Mouse (Mus musculus) liver, adult 2 months (tissue): Measurements from ENCODE around the gene Aaed1.

Source experiments
- CTCF ChIP-seq: fragments of 200-500 bp; IDR thresholded peaks from 2 replicates; pipeline ENCODE4 v1.5.1; 2011; ENCODE audit warnings: low read depth, low read length, control low read depth
- POLR2A ChIP-seq: fragments of 200-500 bp; IDR thresholded peaks from 2 replicates; pipeline ENCODE4 v1.6.1; 2011; ENCODE audit warnings: low read length, control low read depth; ENCODE audit not compliant: insufficient read depth; ENCODE audit errors: extremely low read depth

DNA sequence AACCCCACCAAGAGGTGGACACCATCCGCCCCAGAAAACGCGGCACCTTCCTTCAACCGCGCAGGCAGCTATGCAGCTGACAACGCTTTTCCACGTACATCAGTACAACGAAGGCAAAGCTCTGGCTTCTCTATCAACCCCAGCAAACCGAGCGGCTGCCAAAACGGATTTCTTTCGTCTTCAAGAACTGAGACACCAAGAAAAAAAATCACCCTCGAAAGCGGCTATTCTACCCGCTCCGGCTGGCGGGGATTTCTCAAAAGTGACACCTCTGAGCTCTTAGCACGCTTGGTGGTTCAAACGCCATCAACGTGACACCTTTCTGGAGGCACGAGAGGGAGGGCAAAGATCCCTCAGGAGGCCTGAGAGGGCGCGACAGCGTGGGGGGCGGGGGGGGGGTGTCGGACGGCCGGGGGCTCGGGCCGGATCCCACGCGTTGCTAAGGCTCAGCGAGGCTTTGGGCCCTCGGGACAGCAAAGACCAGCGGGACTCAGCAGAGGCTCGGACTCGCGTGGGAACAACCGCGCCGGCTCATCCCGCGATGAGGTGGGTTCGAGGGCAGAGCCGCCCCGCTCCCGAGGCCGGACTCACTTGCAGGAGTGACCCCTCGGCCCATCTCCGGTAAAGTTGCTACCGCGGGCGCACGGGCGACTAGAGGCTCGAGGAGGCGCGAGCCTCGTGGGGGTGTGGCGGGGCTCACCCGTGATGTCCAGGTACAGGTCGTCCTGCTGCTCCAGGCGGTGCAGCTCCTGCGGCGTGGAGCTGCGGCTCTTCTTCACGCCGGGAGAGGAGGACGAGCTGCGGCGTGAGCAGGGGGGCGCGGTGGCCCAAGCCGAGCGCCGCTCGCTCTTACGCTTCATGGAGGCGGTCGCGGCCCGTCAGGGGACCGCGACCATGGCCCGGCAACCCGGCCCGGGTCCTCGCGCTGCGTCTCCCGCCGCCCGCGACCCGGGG lies 38.3 kb downstream of the Aaed1 start:
- TF ChIP-seq CTCF (no peak), POLR2A (no peak)
